Mouse (Mus musculus): Measurements from ENCODE around the gene Rbp1.

GRCm38 (mm10) chr9:98420666-98421065, 2.1 kb upstream of the Rbp1 start:
- no peak for TF ChIP-seq EP300 (optimal IDR thresholded peaks at IDR 0.05)
- TF ChIP-seq CTCF (IDR thresholded peaks at IDR 0.05; ENCODE audit: low read depth): no peak

All from stomach, postnatal 0 days (tissue).